Mouse (Mus musculus) embryonic facial prominence, embryonic 12.5 days (tissue): ENCODE measurements around the gene Sema6d. TPM values are rescaled to one million over a fixed set of nuclear protein-coding genes. Genes with fewer than 3 reads are reported as not detected.

ENCODE experiments used
- ATAC-seq: fragments of 200-750 bp; cut with Nextera tagmentation; 2 replicates; pipeline ENCODE4 v1.8.0; 2017; ENCODE audit not compliant: insufficient number of reproducible peaks, insufficient read depth, low FRiP score, low TSS enrichment
- H3K27ac ChIP-seq: fragments of 300-500 bp; sonication (generic); 2 replicates; pipeline ENCODE4 v1.5.1; 2016; ENCODE audit warnings: mild to moderate bottlenecking
- H3K27me3 ChIP-seq: fragments of 300-500 bp; sonication (generic); 2 replicates; pipeline ENCODE4 v1.6.1; 2016; ENCODE audit warnings: mild to moderate bottlenecking, moderate library complexity
- H3K36me3 ChIP-seq: fragments of 300-500 bp; sonication (generic); 2 replicates; pipeline ENCODE4 v1.6.1; 2016; ENCODE audit warnings: mild to moderate bottlenecking
- H3K4me1 ChIP-seq: fragments of 300-500 bp; sonication (generic); 2 replicates; pipeline ENCODE4 v1.6.1; 2016
- H3K4me2 ChIP-seq: fragments of 300-500 bp; sonication (generic); replicated peaks from 2 replicates; pipeline ENCODE4 v1.6.1; 2016; ENCODE audit warnings: mild to moderate bottlenecking, moderate library complexity
- H3K4me3 ChIP-seq: fragments of 300-500 bp; sonication (generic); 2 replicates; pipeline ENCODE4 v1.5.1; 2016; ENCODE audit warnings: mild to moderate bottlenecking
- H3K9ac ChIP-seq: fragments of 300-500 bp; sonication (generic); 2 replicates; pipeline ENCODE4 v1.6.1; 2016; ENCODE audit warnings: mild to moderate bottlenecking, moderate library complexity
- H3K9me3 ChIP-seq: fragments of 300-500 bp; sonication (generic); 2 replicates; pipeline ENCODE4 v1.6.1; 2016; ENCODE audit warnings: mild to moderate bottlenecking, moderate library complexity
- WGBS: fragments of 180-500 bp; shearing (Covaris S2); methylation state at CpG from one replicate; pipeline ENCODE4 v1.1.7; 2016; 5-methylcytosine and 5-hydroxymethylcytosine counted together
- polyA plus RNA-seq: library from polyadenylated mRNA; unstranded; fragments of >200 nt; fragmentation: Nextera tagmentation; extraction: Ambion mirVana; gene quantifications from 2 replicates; pipeline ENCODE4 v1.2.1, GENCODE M21; 2016

The Sema6d gene
- polyA plus RNA-seq, 1 experiment from 2014 or later, result 12.8 TPM

- Histone ChIP-seq H3K27me3 (no peaks in the 10 kb centered on the region), H3K36me3 (no peaks in the 10 kb centered on the region), H3K9me3 (no peaks in the 10 kb centered on the region), H3K4me1 (no peaks in the 10 kb centered on the region), H3K27ac (no peak overlapping the region), H3K4me2 (no peak overlapping the region), H3K4me3 (no peak overlapping the region), H3K9ac (no peak overlapping the region)
- WGBS, result 80% methylated on average over 7 of the region's 7 CpGs
- no peak for ATAC-seq
These were observed 536.7 kb downstream of the Sema6d start for GRCm38 (mm10) chr2:124626425-124626824.

DNA sequence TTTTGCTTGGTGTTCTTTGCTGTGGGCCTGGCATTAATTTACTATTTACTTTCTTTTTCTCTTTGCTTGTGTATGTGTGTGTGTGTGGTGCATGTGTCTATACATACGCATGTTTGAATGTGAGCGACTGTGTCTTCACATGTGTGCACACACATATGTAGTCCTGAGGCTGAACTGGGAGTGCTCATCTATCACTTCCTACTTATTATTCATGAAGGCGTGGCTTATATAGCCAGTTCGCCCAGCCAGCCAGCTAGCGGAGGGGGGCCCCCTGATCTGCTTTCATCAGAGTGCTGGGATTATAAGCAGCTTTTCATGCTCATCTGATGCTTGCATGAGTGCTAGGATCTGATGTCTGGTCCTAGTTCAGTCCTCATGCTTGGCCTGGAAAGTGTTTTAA, 537.9 kb downstream of the Sema6d start:
- no peak for ATAC-seq
- H3K9me3 ChIP-seq, result no peaks in the 10 kb centered on the region
- no peaks in the 10 kb centered on the region for H3K36me3 ChIP-seq
- H3K4me1 ChIP-seq, result no peaks in the 10 kb centered on the region
- WGBS, result 76% methylated on average over 5 of the region's 5 CpGs
- H3K27me3 ChIP-seq, result no peaks in the 10 kb centered on the region
- H3K9ac ChIP-seq, result no peak overlapping the region
- no peak overlapping the region for H3K4me3 ChIP-seq
- no peak overlapping the region for H3K4me2 ChIP-seq
- H3K27ac ChIP-seq, result no peak overlapping the region

DNA sequence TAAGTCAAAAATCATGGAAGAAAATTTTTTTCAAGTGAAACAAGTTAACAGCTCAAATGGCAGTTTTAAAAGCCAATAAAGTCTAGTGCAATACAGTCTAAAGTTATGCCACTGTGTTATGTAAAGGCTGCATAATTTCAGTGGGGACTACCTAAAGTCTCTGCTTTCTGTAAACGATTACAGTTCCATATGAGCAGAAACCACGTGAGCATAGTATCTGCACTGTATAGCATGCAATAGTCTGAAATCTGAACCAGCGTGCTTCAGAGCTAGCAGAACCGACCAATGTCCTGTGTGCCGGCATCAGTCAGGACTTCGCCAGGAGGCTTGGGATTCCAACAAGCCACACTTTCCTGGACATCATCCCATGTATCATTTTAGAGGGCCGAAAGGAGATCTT, 538.9 kb downstream of the Sema6d start:
- no peak for ATAC-seq
- no peaks in the 10 kb centered on the region for H3K36me3 ChIP-seq
- H3K9ac ChIP-seq, result no peak overlapping the region
- no peak overlapping the region for H3K4me3 ChIP-seq
- H3K27ac ChIP-seq, result no peak overlapping the region
- H3K27me3 ChIP-seq, result no peaks in the 10 kb centered on the region
- H3K4me1 ChIP-seq, result no peaks in the 10 kb centered on the region
- WGBS, result 74% methylated on average over 7 of the region's 7 CpGs
- H3K9me3 ChIP-seq, result no peaks in the 10 kb centered on the region
- H3K4me2 ChIP-seq, result no peak overlapping the region

GRCm38 (mm10) chr2:124634400-124634998, 544.7 kb downstream of the Sema6d start:
- whole genome bisulfite sequencing, result 86% methylated on average over 7 of the region's 7 CpGs
- Histone ChIP-seq H3K9ac (no peak overlapping the region), H3K27me3 (no peaks in the 10 kb centered on the region), H3K27ac (no peak overlapping the region), H3K36me3 (no peaks in the 10 kb centered on the region), H3K4me1 (no peaks in the 10 kb centered on the region), H3K4me2 (no peak overlapping the region), H3K4me3 (no peak overlapping the region), H3K9me3 (no peaks in the 10 kb centered on the region)
- ATAC-seq, result no peak

GRCm38 (mm10) chr2:124635271-124635865, 545.6 kb downstream of the Sema6d start:
- H3K27ac ChIP-seq, result no peak overlapping the region
- H3K4me3 ChIP-seq, result no peak overlapping the region
- H3K4me1 ChIP-seq, result no peaks in the 10 kb centered on the region
- no peaks in the 10 kb centered on the region for H3K9me3 ChIP-seq
- H3K4me2 ChIP-seq, result no peak overlapping the region
- no peaks in the 10 kb centered on the region for H3K27me3 ChIP-seq
- H3K36me3 ChIP-seq, result no peaks in the 10 kb centered on the region
- ATAC-seq, result no peak
- no peak overlapping the region for H3K9ac ChIP-seq
- 62% methylated on average over 8 of the region's 8 CpGs for WGBS

- no peak for ATAC-seq
- Histone ChIP-seq H3K9ac (no peak overlapping the region), H3K36me3 (no peaks in the 10 kb centered on the region), H3K4me1 (no peaks in the 10 kb centered on the region), H3K4me2 (no peak overlapping the region), H3K4me3 (no peak overlapping the region), H3K27ac (no peak overlapping the region), H3K27me3 (no peaks in the 10 kb centered on the region), H3K9me3 (no peaks in the 10 kb centered on the region)
- WGBS, result 42% methylated on average over 4 of the region's 4 CpGs
These were observed 547.3 kb downstream of the Sema6d start for GRCm38 (mm10) chr2:124637080-124637479.

DNA sequence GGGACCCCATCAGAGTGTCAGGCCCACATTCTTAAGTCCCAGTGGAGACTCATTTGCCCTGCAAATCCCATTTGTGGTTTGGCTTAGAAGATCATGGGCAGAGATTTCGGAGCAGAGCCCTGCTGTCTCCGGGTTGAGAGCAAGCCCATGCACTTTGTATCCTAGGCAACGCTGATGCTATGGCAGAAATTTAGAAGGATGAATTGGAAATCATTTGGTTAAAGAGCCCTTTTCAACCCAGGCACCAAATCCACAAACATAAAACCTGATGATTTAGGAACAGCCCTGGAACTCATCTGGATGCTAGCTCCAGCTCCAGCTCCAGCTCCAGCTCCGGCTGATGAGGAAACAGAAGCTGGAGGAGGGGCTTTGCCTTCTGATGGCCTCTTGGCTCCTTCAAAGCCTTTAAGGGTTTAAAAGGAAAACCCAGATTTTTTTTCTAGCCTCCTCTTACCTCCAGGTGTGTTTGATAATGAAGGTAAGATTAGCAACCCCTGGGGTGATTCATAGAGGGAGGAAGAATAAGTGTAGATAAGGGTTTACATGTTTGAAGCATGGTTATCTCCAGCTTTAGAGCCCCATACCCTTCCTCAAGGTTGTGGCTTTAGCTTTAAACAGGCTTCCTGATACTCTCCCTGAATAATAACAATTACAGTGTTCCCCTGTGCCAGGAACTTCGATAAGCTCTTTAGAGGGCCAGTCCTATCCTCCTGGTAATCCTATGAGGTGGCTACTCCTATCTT, 549.6 kb downstream of the Sema6d start:
- Histone ChIP-seq H3K27ac (no peak overlapping the region), H3K36me3 (no peaks in the 10 kb centered on the region), H3K9ac (no peak overlapping the region), H3K4me1 (no peaks in the 10 kb centered on the region), H3K27me3 (no peaks in the 10 kb centered on the region), H3K4me2 (no peak overlapping the region), H3K4me3 (no peak overlapping the region), H3K9me3 (no peaks in the 10 kb centered on the region)
- ATAC-seq, result no peak
- 77% methylated on average over 5 of the region's 5 CpGs for WGBS

DNA sequence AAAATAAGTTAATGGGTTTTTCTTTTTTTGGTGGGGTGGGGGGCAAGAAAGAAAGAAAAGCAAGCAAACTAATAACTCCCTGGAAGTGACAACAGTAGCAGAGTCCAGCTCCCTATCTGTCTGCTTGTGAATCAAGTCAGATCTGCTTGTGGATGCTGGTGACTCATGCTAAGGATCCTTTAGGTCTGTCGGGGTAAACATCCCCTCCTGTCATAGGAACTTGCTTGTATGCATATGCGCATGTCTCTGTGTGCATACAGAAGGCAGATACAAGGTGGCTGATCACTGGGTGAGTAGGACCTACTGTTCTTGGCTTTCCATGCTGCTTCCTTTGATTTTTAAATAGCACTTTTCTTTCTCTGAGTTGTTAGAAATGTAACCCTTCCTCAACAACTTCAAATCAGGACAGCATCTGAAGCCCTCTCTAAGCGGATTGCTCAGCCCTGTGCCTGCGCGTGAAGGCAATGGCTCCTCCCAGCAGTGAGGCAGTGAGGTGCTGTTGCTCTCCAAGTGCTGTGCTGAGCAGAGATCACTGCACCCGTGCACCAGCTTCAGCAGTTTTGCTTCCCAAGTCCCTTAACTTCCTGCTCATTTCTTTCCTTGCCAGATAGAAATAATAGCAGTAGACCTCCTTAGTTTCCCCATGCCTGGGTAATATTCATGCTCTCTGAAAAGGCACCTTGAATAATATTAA, 550.9 kb downstream of the Sema6d start:
- Histone ChIP-seq H3K27ac (no peak overlapping the region), H3K4me2 (no peak overlapping the region), H3K4me3 (no peak overlapping the region), H3K4me1 (no peaks in the 10 kb centered on the region), H3K36me3 (no peaks in the 10 kb centered on the region), H3K9me3 (no peaks in the 10 kb centered on the region), H3K27me3 (no peaks in the 10 kb centered on the region), H3K9ac (no peak overlapping the region)
- no peak for ATAC-seq
- 51% methylated on average over 6 of the region's 6 CpGs for WGBS

- no peaks in the 10 kb centered on the region for H3K4me1 ChIP-seq
- H3K27ac ChIP-seq, result no peak overlapping the region
- no peak overlapping the region for H3K4me2 ChIP-seq
- H3K9me3 ChIP-seq, result no peaks in the 10 kb centered on the region
- no peak for ATAC-seq
- H3K36me3 ChIP-seq, result no peaks in the 10 kb centered on the region
- no peaks in the 10 kb centered on the region for H3K27me3 ChIP-seq
- no peak overlapping the region for H3K4me3 ChIP-seq
- no peak overlapping the region for H3K9ac ChIP-seq
- 48% methylated on average over 5 of the region's 5 CpGs for WGBS
These were observed 551.4 kb downstream of the Sema6d start for GRCm38 (mm10) chr2:124641194-124641558.

DNA sequence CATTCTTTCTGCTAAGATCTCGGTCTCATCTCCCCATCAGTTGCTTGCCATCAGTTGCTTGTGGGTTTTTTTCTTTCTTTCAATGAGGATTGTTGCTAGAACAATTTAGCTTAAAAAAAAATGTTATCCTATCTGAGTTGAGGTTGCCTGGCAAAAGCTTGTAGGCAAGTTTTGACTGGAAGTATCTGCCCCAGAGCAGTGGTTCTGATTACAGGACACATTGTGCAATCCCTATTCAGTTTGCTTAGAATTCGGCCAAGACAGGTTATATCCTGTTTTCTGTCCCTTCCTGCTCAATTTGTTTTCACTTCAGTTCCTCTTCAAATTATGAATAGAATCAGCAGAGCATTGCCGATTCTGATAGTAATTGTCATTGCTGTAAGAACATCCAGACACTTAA, 552.4 kb downstream of the Sema6d start:
- 58% methylated on average over 3 of the region's 3 CpGs for WGBS
- no peak overlapping the region for H3K4me2 ChIP-seq
- ATAC-seq, result no peak
- H3K36me3 ChIP-seq, result no peaks in the 10 kb centered on the region
- H3K9me3 ChIP-seq, result no peaks in the 10 kb centered on the region
- no peak overlapping the region for H3K9ac ChIP-seq
- no peak overlapping the region for H3K4me3 ChIP-seq
- H3K27ac ChIP-seq, result no peak overlapping the region
- no peaks in the 10 kb centered on the region for H3K27me3 ChIP-seq
- no peaks in the 10 kb centered on the region for H3K4me1 ChIP-seq

DNA sequence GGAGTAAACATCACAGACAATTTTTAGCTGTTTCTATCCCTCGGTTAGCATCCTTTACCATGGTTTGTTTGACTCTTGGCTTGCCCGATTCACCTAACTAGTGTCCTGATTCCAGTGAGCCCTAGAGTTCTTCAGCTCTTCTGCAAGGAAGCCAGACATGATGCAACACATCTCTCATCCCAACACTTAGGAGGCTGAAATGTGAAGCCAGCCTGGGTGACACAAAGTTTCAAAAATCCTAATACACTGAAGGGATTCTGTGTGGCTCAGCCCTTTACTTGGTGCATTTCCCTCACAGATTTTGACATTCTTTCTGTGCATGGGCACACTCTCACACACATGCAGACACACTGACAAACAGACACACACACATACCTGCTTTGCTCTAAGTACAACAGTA, 560.8 kb downstream of the Sema6d start:
- no peak for ATAC-seq
- H3K4me2 ChIP-seq, result no peak overlapping the region
- H3K9me3 ChIP-seq, result no peaks in the 10 kb centered on the region
- no peaks in the 10 kb centered on the region for H3K27me3 ChIP-seq
- H3K4me1 ChIP-seq, result no peaks in the 10 kb centered on the region
- WGBS, result 88% methylated on average over 2 of the region's 2 CpGs
- no peaks in the 10 kb centered on the region for H3K36me3 ChIP-seq
- no peak overlapping the region for H3K27ac ChIP-seq
- H3K4me3 ChIP-seq, result no peak overlapping the region
- no peak overlapping the region for H3K9ac ChIP-seq

GRCm38 (mm10) chr2:124651146-124651545, 561.4 kb downstream of the Sema6d start:
- no peaks in the 10 kb centered on the region for H3K36me3 ChIP-seq
- H3K4me2 ChIP-seq, result no peak overlapping the region
- no peak overlapping the region for H3K9ac ChIP-seq
- H3K4me3 ChIP-seq, result no peak overlapping the region
- no peaks in the 10 kb centered on the region for H3K27me3 ChIP-seq
- WGBS, result 80% methylated on average over 5 of the region's 5 CpGs
- no peak overlapping the region for H3K27ac ChIP-seq
- ATAC-seq, result no peak
- no peaks in the 10 kb centered on the region for H3K4me1 ChIP-seq
- no peaks in the 10 kb centered on the region for H3K9me3 ChIP-seq
